Mouse (Mus musculus): Measurements from ENCODE around the gene Ccin. TPM values are rescaled to one million over a fixed set of nuclear protein-coding genes. Genes with fewer than 3 reads are reported as not detected.

The Ccin gene
- polyA plus RNA-seq, 1 experiment from 2014 or later = not detected

DNA sequence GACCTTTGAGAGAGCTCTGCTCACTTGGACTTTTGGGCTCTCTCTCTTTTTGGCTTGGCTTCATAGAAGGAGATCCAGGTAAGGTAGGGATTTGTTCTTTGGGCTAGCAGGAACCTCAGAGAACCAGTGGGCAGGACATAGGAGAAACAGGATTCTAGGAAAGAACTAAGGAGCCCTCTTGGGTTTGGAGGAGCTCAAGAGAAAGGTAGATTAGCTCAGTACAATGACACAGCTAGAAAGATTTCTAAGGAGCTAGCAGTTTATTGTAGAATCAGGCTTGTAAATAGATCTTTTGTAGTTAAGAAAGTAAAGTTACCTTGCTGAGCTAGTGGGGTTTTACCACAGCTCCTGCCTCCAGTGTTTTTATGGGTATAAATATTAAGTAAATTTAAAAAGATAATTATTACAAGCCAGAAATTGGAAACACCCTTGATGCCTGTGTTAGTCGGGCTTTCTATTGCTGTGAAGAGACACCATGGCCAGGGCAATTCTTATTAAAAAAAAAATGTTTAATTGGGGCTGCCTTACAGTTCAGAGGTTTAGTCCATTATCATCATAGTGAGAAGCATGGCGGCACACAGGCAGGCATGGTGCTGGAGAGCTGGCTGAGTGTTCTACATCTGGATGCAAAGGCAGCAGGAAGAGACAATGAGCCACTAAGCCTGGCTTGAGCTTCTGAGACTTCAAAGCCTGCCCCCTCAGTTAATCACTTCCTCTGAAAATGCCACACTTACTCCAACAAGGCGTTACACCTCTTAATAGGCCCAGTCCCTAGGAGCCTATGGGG lies 21.5 kb downstream of the Ccin start:
- ATAC-seq = peak; percentile 24; the same call in 1 of the 2 replicates
- H3K9ac ChIP-seq (replicated peaks) = peak overlapping the region; percentile 55

DNA sequence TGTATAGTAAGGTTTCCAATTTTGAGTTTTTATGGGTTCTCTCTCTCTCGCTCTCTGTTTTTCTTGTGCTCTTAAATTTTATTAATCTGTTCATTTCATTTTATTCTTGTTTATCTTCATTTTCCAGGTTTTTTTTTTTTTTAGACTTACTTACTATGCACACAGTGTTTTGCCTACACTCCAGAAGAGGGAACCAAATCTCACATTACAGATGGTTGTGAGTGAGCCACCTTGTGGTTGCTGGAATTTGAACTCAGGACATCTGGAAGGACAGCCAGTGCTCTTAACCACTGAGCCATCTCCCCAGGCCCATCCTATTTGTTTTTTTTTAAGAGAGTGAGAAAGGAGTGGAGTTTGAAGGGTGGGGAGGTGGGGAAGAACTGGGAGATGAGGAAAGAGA lies 26.9 kb downstream of the Ccin start:
- no peak overlapping the region for H3K27ac ChIP-seq (ENCODE audit: low read depth)
- ATAC-seq = no peak
- no peak overlapping the region for H3K4me3 ChIP-seq (ENCODE audit: low read depth, low read length)
- no peaks in the 10 kb centered on the region for H3K9me3 ChIP-seq (ENCODE audit: low read length)
- H3K4me1 ChIP-seq (ENCODE audit: insufficient read depth) = peaks cover 24% of the 10 kb centered on the region
- H3K36me3 ChIP-seq (replicated peaks; ENCODE audit: insufficient read depth, low read length) = no peaks in the 10 kb centered on the region
- H3K27me3 ChIP-seq (ENCODE audit: insufficient read depth, low read length) = no peaks in the 10 kb centered on the region
- 88% methylated on average over 1 of the region's 1 CpGs for WGBS (ENCODE audit: insufficient replicate concordance)
- DNase-seq = no peak
- TF ChIP-seq CTCF (IDR thresholded peaks at IDR 0.05; ENCODE audit: low read depth) (peak; percentile 40), EP300 (IDR thresholded peaks at IDR 0.05; ENCODE audit: low read depth) (no peak)
- no peak overlapping the region for H3K9ac ChIP-seq (replicated peaks)
- no peak overlapping the region for H3K4me2 ChIP-seq (ENCODE audit: low read depth, low read length)

More for the DNA sequence above, 21.5 kb downstream of the Ccin start:
- DNase-seq = no peak
- TF ChIP-seq EP300 (IDR thresholded peaks at IDR 0.05; ENCODE audit: low read depth) (no peak), CTCF (IDR thresholded peaks at IDR 0.05; ENCODE audit: low read depth) (no peak)
- Histone ChIP-seq H3K9me3 (ENCODE audit: low read length) (no peaks in the 10 kb centered on the region), H3K4me1 (ENCODE audit: insufficient read depth) (no peaks in the 10 kb centered on the region), H3K27ac (ENCODE audit: low read depth) (peak overlapping the region; percentile 84), H3K36me3 (replicated peaks; ENCODE audit: insufficient read depth, low read length) (no peaks in the 10 kb centered on the region), H3K4me3 (ENCODE audit: low read depth, low read length) (peak overlapping the region; percentile 40), H3K27me3 (ENCODE audit: insufficient read depth, low read length) (no peaks in the 10 kb centered on the region), H3K4me2 (ENCODE audit: low read depth, low read length) (peak overlapping the region; percentile 57)
- WGBS (ENCODE audit: insufficient replicate concordance) = 69% methylated on average over 3 of the region's 3 CpGs

DNA sequence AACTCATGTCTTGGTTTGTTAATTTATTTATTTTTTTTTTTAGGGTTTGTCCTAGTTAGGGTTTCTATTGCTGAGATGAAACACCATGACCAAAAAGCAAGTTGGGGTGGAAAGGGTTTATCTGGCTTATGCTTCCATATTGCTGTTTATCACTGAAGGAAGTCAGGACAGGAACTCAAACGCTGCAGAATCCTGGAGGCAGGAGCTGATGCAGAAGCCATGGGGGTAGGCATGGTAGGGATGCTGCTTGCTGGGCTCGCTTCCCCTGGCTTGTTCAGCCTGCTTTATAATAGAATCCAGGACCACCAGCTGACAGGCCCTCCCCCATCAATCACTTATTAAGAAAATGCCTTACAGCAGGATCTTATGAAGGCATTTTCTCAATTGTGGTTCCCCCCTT lies 27.6 kb downstream of the Ccin start:
- WGBS (ENCODE audit: insufficient replicate concordance) = 40% methylated on average over 2 of the region's 2 CpGs
- Histone ChIP-seq H3K36me3 (replicated peaks; ENCODE audit: insufficient read depth, low read length) (0 out of 2 replicates have a peak, but pooled peaks cover 4% of the 10 kb centered on the region), H3K4me2 (ENCODE audit: low read depth, low read length) (no peak overlapping the region), H3K9ac (replicated peaks) (no peak overlapping the region), H3K27ac (ENCODE audit: low read depth) (no peak overlapping the region), H3K4me3 (ENCODE audit: low read depth, low read length) (no peak overlapping the region), H3K27me3 (ENCODE audit: insufficient read depth, low read length) (no peaks in the 10 kb centered on the region), H3K4me1 (ENCODE audit: insufficient read depth) (peaks cover 29% of the 10 kb centered on the region), H3K9me3 (ENCODE audit: low read length) (no peaks in the 10 kb centered on the region)
- ATAC-seq = no peak
- no peak for DNase-seq
- TF ChIP-seq EP300 (IDR thresholded peaks at IDR 0.05; ENCODE audit: low read depth) (no peak), CTCF (IDR thresholded peaks at IDR 0.05; ENCODE audit: low read depth) (no peak)

DNA sequence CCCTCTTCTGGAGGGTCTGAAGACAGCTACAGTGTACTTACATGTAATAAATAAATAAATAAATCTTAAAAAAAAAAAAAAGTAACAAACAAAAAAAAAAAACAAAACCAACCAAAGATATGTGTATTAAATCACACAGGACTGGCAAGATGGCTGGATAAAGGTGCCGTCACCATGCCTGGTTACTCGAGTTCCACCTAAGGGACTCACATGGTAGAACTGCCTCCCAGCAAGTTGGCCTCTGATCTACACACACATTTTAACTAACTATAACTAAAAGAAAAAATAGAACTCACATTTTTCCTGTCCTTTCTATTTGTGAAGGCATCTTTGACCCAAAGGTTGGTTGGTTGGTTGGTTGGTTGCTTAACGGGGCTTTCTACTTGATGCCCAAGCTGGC lies 28.5 kb downstream of the Ccin start:
- H3K4me2 ChIP-seq (ENCODE audit: low read depth, low read length) = peak overlapping the region; percentile 84
- ATAC-seq (no peak), DNase-seq (no peak)
- H3K27ac ChIP-seq (ENCODE audit: low read depth) = peak overlapping the region; percentile 94
- TF ChIP-seq CTCF (IDR thresholded peaks at IDR 0.05; ENCODE audit: low read depth) = no peak
- TF ChIP-seq EP300 (IDR thresholded peaks at IDR 0.05; ENCODE audit: low read depth) = no peak
- WGBS (ENCODE audit: insufficient replicate concordance) = 79% methylated on average over 3 of the region's 3 CpGs
- peak overlapping the region; percentile 82 for H3K4me3 ChIP-seq (ENCODE audit: low read depth, low read length)
- H3K36me3 ChIP-seq (replicated peaks; ENCODE audit: insufficient read depth, low read length) = 0 out of 2 replicates have a peak, but pooled peaks cover 4% of the 10 kb centered on the region
- H3K27me3 ChIP-seq (ENCODE audit: insufficient read depth, low read length) = no peaks in the 10 kb centered on the region
- no peaks in the 10 kb centered on the region for H3K9me3 ChIP-seq (ENCODE audit: low read length)
- H3K9ac ChIP-seq (replicated peaks) = peak overlapping the region; percentile 96
- H3K4me1 ChIP-seq (ENCODE audit: insufficient read depth) = peaks cover 39% of the 10 kb centered on the region

DNA sequence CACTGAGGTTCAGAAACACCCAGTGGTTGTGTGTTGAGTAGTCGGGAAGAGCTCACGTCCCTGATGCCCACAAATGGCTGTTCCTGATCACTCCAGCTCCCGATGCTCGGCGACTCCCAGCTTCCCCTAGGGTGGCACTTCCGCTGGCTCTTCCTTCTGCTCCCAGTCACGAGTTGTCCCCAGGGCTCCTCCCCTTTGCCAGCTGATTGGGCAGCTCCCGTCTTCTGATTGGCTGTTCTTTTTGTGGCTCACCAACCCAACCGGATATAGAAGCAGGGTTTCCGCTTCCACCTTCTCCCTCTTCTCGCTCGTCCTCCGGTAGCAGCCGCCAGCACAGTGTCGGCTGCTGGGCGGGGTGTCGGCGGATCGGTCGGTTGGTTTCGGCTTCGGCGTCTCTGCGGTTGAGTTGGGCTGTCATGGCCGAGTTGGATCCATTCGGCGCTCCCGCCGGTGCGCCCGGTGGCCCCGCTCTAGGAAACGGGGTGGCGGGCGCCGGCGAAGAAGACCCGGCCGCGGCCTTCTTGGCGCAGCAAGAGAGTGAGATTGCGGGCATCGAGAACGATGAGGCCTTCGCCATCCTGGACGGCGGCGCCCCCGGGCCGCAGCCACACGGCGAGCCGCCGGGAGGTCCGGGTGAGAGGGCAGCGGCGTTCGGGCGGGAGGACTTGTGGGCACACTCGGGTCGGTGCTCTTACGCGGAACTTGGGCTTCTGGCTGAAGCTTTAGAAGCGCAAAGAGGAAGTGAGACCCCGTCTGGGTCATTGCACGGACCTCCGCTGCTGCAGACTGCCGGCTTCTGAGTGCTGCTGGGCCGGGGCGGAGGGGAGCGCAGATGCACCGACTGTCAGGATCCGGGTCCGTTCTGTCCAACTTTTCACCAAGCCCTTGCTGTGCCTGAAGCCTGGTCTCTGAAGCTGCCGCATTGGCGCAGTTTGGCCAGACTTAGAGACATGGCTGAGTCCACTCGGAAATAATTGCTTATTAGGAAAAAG lies 29.4 kb downstream of the Ccin start:
- peak; percentile 93 for DNase-seq
- peak overlapping the region; percentile 84 for H3K4me2 ChIP-seq (ENCODE audit: low read depth, low read length)
- H3K36me3 ChIP-seq (replicated peaks; ENCODE audit: insufficient read depth, low read length) = 0 out of 2 replicates have a peak, but pooled peaks cover 7% of the 10 kb centered on the region
- peak overlapping the region; percentile 82 for H3K4me3 ChIP-seq (ENCODE audit: low read depth, low read length)
- ATAC-seq = peak; percentile 99
- no peaks in the 10 kb centered on the region for H3K9me3 ChIP-seq (ENCODE audit: low read length)
- under 1% methylated on average over 77 of the region's 77 CpGs for whole genome bisulfite sequencing (ENCODE audit: insufficient replicate concordance)
- peak overlapping the region; percentile 96 for H3K9ac ChIP-seq (replicated peaks)
- TF ChIP-seq EP300 (IDR thresholded peaks at IDR 0.05; ENCODE audit: low read depth) (no peak), CTCF (IDR thresholded peaks at IDR 0.05; ENCODE audit: low read depth) (no peak)
- peaks cover 43% of the 10 kb centered on the region for H3K4me1 ChIP-seq (ENCODE audit: insufficient read depth)
- H3K27ac ChIP-seq (ENCODE audit: low read depth) = peak overlapping the region; percentile 94
- H3K27me3 ChIP-seq (ENCODE audit: insufficient read depth, low read length) = no peaks in the 10 kb centered on the region

All from liver, postnatal 0 days (tissue).